Mouse (Mus musculus): ENCODE data around the gene Rai1. TPM values are rescaled to one million over a fixed set of nuclear protein-coding genes. Genes with fewer than 3 reads are reported as not detected.

Rai1 gene
- total RNA-seq, 1 experiment from 2014 or later, result 4.6 TPM

DNA sequence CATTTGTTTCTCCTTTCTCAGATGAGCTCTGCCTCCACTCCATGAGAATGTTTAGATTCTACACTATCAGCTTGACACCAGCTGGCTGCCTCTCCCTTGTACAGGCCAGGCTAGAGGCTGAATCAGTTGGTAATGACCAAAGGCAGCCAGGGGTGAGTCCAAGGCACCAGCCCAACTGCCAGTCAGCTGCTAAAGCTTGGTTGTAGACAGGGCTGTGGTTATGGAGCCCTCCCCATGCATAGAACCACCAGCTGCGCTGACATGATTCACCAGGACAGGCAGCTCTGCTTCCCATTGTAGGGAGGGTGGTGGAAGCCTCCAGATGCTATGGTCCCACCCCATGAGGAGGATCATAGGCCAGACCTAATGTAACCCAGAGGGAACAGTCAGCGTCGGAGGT lies 49.1 kb downstream of the Rai1 start:
- ATAC-seq (replicated peaks; ENCODE audit: insufficient number of reproducible peaks, low FRiP score, low TSS enrichment, poor library complexity, severe bottlenecking), result no peak

DNA sequence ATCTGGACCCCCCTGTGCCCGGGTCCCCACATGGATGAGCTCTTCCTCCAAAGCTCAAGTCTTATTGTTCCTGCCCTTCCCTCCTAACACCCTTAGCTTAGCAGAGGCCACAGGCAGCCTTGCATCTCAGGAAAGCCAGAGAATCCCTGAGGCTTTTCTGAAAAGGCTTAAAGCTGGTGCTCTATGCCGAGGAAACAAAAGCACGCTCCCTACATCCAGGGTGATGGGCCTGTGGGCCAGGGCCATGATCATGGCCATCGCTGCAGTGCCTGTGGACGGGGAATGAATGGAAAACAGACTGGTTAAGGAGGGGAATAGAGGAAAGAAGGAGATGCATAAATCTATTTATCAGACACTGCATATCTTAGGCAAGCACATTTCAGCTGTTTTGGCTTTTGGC lies 50.9 kb downstream of the Rai1 start:
- no peak for ATAC-seq (replicated peaks; ENCODE audit: insufficient number of reproducible peaks, low FRiP score, low TSS enrichment, poor library complexity, severe bottlenecking)

GRCm38 (mm10) chr11:60158271-60158670 lies 53.5 kb downstream of the Rai1 start:
- ATAC-seq (replicated peaks; ENCODE audit: insufficient number of reproducible peaks, low FRiP score, low TSS enrichment, poor library complexity, severe bottlenecking), result no peak

DNA sequence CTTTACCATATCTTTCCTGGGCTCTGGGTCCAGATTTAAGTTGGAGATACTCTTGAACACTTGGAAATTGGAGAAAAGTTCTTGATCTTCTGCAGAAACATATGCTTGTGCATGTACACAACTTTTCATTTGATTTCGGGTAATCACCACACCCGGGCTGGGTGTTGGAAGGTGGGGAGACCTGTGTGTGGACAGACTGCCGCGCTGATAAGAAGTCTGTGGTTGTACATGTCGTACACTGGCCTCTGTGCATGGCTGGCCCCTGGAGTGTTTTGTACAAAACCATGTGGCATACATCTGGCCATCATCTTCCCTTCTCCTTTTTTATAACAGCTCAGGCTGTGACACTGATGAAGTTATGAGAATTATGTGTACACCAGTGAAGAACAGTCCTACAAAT lies 55.1 kb downstream of the Rai1 start:
- ATAC-seq (replicated peaks; ENCODE audit: insufficient number of reproducible peaks, low FRiP score, low TSS enrichment, poor library complexity, severe bottlenecking), result no peak

DNA sequence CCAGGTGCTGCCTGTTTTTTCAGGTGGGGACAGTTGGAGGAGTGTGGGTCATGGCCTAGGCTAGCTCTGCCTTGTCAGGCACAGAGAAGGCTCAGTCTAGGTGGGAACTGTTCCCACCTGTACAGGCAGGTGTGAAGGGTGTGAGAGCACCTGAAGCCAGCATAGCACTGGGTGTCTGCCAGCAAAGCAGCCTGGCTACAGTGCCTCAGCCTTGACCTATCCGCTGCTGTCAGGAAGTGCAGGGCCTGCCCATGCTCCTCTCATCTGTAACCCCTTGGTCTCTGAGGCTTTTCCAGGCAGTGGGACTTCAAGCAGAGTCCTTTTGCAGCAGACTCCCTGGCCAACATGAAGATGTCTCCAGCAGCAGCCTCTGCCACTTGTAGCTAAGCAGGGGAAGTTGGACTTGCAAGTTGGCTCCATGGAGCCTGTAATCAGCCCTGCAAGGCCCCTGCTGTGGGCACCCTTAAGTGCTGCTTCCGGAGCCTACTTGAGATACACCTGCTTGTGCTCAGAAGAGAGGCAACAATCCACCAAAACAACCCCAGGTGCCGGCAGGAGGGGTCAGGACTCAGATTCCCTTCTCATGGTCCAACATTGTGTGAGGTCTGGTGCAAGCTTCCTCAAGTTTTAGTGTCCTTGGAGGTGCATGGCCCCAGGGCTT lies 55.8 kb downstream of the Rai1 start:
- ATAC-seq (replicated peaks; ENCODE audit: insufficient number of reproducible peaks, low FRiP score, low TSS enrichment, poor library complexity, severe bottlenecking), result no peak

GRCm38 (mm10) chr11:60161146-60161874 lies 56.5 kb downstream of the Rai1 start:
- no peak for ATAC-seq (replicated peaks; ENCODE audit: insufficient number of reproducible peaks, low FRiP score, low TSS enrichment, poor library complexity, severe bottlenecking)

DNA sequence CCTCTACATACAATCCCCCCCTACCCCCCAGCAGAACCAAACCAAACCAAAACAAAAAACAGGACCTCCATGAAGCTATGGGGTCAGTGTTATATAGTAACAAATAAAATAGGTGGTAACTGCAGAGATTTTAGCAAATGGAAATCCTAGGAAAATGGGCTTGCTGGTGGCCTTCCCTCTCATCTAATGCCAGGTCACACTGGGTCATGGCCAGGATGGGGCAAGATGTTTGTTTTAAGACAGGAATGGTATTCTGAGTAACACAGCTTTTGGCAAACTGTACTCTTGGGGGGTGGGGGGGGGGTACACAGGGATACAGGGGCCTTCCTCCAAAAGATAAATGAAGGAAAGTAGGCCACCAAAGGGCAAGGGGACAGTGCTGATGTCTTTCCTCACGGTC lies 57.7 kb downstream of the Rai1 start:
- ATAC-seq (replicated peaks; ENCODE audit: insufficient number of reproducible peaks, low FRiP score, low TSS enrichment, poor library complexity, severe bottlenecking), result no peak

DNA sequence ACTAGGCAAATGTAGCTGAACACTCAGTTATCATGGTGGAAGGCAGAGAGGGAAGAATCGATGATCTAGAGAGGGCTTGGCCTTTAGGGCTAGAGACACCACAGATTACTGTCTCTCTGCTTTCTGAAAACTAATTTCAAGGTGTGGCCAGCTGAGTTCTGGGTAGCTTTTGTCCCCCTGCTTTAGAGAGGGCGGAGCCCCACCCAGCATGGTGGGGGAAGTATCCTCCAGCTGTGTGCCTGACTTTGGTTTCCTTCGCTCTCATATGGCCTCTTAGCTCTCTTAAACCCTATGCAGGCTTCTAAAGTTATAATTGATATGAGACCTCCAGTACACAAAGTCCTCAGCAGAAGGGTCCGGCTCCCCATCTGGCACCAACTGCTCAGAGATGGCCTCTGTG lies 58.5 kb downstream of the Rai1 start:
- no peak for ATAC-seq (replicated peaks; ENCODE audit: insufficient number of reproducible peaks, low FRiP score, low TSS enrichment, poor library complexity, severe bottlenecking)

GRCm38 (mm10) chr11:60164450-60164849 lies 59.6 kb downstream of the Rai1 start:
- ATAC-seq (replicated peaks; ENCODE audit: insufficient number of reproducible peaks, low FRiP score, low TSS enrichment, poor library complexity, severe bottlenecking), result no peak

GRCm38 (mm10) chr11:60165076-60165475 lies 60.3 kb downstream of the Rai1 start:
- no peak for ATAC-seq (replicated peaks; ENCODE audit: insufficient number of reproducible peaks, low FRiP score, low TSS enrichment, poor library complexity, severe bottlenecking)

DNA sequence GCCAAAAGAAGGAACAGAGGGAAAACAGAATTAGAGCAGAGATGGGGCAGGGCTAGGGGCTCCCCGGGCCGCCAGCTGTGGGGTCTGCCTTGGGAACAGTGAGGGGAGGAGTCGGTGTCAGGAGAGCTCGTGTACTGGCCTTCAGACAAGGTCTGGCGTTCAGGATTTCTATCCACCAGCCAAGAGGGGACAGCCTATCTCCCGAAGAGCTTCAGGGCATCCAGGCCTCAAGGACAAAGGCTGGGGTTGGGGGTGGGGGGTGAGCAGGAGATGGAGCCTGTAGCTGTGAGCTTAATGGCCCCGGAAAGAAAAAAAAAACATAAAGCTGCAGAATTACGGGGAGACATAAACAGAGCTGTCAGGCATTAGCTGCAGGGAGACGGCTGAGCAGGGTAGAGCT lies 64.0 kb downstream of the Rai1 start:
- ATAC-seq (replicated peaks; ENCODE audit: insufficient number of reproducible peaks, low FRiP score, low TSS enrichment, poor library complexity, severe bottlenecking), result no peak

GRCm38 (mm10) chr11:60172074-60172473 lies 67.3 kb downstream of the Rai1 start:
- ATAC-seq (replicated peaks; ENCODE audit: insufficient number of reproducible peaks, low FRiP score, low TSS enrichment, poor library complexity, severe bottlenecking), result no peak

DNA sequence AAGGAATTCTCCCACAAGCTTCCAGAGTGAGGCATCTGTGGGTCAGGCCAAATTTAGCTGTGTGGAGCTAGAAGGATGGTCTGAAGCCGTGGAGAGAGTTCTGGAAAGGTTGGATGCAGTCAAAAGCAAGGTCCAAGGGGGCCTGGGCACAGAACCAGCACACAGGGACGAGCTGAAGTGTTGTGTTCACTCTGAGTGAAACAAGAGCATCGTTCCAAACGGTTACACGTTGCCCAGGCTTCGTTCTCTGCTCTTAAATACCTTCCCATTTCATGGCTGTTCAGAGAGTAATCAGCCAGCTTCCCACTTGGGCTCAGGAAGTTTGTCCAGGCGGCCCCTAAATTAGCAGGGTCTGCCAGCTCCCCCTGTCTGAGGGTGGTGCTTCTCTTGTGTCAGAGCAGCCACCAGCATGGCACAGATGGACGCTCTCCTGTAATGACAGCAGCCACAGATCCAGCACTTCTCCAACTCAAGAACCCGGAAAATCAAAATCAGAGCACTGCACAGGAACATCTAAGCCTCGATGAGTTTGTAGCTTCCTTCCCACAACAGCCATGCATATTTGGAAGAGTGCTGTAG lies 68.9 kb downstream of the Rai1 start:
- no peak for ATAC-seq (replicated peaks; ENCODE audit: insufficient number of reproducible peaks, low FRiP score, low TSS enrichment, poor library complexity, severe bottlenecking)

DNA sequence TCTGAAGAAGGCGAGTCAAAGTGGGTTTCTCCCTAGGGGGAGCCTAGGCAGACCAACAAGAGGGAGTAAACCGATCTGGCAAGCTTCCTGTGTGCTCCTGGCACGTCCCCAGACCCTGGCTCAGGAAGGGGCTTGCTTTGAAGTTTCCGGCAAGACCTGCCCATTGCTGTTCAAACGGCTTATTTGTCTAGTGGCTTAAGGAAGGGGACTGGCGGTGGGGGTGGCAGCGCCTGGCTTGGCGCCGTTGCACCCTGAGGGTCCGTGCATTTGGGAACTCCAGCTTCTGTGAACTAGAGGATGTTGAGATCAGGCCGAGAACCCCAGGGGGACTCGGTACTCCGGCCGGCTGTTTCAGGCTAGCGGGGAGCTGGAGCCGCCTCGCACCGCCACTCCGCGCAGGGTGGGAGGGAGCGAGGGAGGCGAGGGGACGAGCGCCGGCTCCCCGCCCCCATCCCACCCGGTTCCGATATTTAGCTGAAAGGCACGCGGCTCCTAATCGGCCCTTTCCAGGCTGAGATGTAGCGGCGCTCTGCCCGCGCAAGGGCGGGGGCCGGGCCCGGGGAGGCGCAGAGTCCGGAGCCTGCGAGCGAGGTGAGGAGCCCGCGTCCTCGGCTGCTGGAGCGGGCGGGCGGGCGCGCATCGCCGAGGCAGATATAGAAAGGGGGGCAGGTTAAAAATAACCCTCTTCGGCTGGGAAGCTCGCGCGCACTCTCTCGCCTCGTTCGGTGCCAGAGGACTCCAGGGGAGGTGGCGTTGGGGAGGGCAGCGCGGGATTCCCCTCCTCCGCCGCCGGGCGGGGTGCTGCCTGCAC lies 70.8 kb downstream of the Rai1 start:
- ATAC-seq (replicated peaks; ENCODE audit: insufficient number of reproducible peaks, low FRiP score, low TSS enrichment, poor library complexity, severe bottlenecking), result no peak

- no peak for ATAC-seq (replicated peaks; ENCODE audit: insufficient number of reproducible peaks, low FRiP score, low TSS enrichment, poor library complexity, severe bottlenecking)
These were observed 71.6 kb downstream of the Rai1 start for GRCm38 (mm10) chr11:60176182-60176974.

DNA sequence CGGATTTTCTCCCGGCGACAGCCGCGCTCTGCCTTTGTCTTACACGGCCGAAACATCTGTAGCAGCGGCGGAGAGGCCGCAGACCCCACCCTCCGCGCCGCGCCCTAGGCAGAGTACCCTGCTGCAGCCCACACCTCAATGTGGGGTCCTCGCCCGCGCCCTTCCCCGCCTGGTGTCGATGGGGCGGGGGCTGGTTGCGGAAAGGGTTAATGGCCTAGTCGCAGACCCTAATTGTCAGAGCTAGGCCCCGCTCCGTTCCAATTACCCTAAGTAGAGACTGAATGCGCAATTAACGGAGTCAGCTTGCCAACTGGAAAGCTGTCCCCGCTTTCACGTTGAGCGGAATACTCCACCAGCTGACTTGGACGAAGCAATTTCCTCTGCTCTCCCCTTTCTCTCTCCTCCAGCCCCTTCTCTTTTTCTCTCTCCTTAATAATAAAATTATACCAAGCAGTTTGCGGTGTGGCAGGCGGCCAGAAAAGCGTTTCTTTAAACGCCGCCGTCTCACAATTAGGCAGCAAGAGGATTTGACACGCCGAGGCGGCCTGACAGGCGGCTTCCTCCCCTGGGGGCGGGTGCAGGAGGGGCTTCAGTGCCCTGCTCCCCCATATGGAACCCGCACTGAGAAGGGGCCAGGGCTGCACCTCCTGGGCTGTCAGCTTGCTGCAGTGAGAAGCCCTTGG lies 72.3 kb downstream of the Rai1 start:
- ATAC-seq (replicated peaks; ENCODE audit: insufficient number of reproducible peaks, low FRiP score, low TSS enrichment, poor library complexity, severe bottlenecking), result no peak

- no peak for ATAC-seq (replicated peaks; ENCODE audit: insufficient number of reproducible peaks, low FRiP score, low TSS enrichment, poor library complexity, severe bottlenecking)
These were observed 73.2 kb downstream of the Rai1 start for GRCm38 (mm10) chr11:60178005-60178404.

DNA sequence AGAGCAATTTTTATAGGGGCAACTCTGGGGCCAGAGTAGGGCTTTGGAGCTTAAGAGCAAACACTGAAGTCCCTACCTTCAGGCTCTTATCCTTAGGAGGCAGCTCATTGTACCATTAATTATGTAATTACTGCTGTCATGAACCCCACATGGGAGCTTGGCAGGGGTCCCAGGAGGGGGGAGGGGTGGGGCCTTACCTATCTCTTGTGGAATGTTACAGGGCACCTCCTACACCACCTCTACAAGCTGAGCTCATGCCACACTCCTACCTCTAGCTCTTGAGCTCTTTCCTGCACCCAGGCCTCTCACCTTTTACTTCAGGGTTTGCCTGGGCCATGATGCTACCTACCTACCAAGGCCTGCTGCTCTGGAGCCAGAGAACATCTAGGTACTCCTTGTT lies 73.7 kb downstream of the Rai1 start:
- ATAC-seq (replicated peaks; ENCODE audit: insufficient number of reproducible peaks, low FRiP score, low TSS enrichment, poor library complexity, severe bottlenecking), result no peak
